Mouse (Mus musculus) CH12.LX (cell line): ENCODE results near the gene Man1a. TPM values are rescaled to one million over a fixed set of nuclear protein-coding genes. Genes with fewer than 3 reads are reported as not detected.

Experiments
- DNase-seq: peaks from one replicate; pipeline ENCODE4 v3.0.0-alpha.2; 2013; ENCODE audit errors: extremely low read depth
- H3K27ac ChIP-seq: 2 replicates; pipeline ENCODE4 v1.5.1; 2012; ENCODE audit warnings: low read depth, mild to moderate bottlenecking, control low read depth, moderate library complexity; ENCODE audit not compliant: insufficient read depth
- H3K27me3 ChIP-seq: replicated peaks from 2 replicates; pipeline ENCODE3; 2012; ENCODE audit warnings: inconsistent platforms
- H3K36me3 ChIP-seq, 2 experiments: replicated peaks in 1 of 2; 2 replicates each; pipeline versions ENCODE3 to v1.6.1; 2012; ENCODE audit warnings: inconsistent platforms in 1 of 2, low read length in 1 of 2, mild to moderate bottlenecking in 1 of 2, mixed read lengths in 1 of 2, moderate library complexity in 1 of 2; ENCODE audit not compliant: control insufficient read depth in 1 of 2, insufficient read depth in 1 of 2
- H3K4me1 ChIP-seq, 2 experiments: 2 replicates each; pipeline ENCODE4 v1.6.1; 2012; ENCODE audit warnings: inconsistent platforms in 1 of 2, moderate library complexity in 1 of 2; ENCODE audit not compliant: insufficient read depth in 2 of 2, control insufficient read depth in 1 of 2
- H3K4me2 ChIP-seq: 2 replicates; pipeline ENCODE4 v1.6.1; 2012; ENCODE audit warnings: low read depth, mild to moderate bottlenecking, control low read depth; ENCODE audit not compliant: poor library complexity, insufficient read depth, severe bottlenecking
- H3K4me3 ChIP-seq, 3 experiments: fragments of 150-350 bp in 1 of 3; sonication (generic) in 1 of 3; replicated peaks in 1 of 3; 2 replicates each; pipeline versions ENCODE3 to v1.5.1; 2011 to 2012; ENCODE audit warnings: low read depth in 2 of 3, low read length in 2 of 3, mild to moderate bottlenecking in 2 of 3, moderate library complexity in 2 of 3, control low read depth in 1 of 3, improper control_type of control experiment in 1 of 3, inconsistent platforms in 1 of 3, mixed read lengths in 1 of 3; ENCODE audit not compliant: poor library complexity in 1 of 3
- H3K79me2 ChIP-seq: replicated peaks from 2 replicates; pipeline ENCODE4 v1.6.1; 2012; ENCODE audit warnings: mild to moderate bottlenecking, moderate library complexity; ENCODE audit not compliant: control insufficient read depth, poor library complexity, insufficient read depth, severe bottlenecking; ENCODE audit errors: extremely low read depth
- H3K9ac ChIP-seq: 2 replicates; pipeline ENCODE4 v1.6.1; 2012; ENCODE audit warnings: low read depth, mild to moderate bottlenecking, control low read depth, moderate library complexity; ENCODE audit not compliant: insufficient read depth
- H3K9me3 ChIP-seq: replicated peaks from 2 replicates; pipeline ENCODE3; 2012; ENCODE audit warnings: low read length, inconsistent platforms, mixed read lengths
- BHLHE40 ChIP-seq: IDR thresholded peaks from 2 replicates; pipeline ENCODE4 v1.6.1; 2011; ENCODE audit warnings: mild to moderate bottlenecking, low read depth, low read length, improper control_type of control experiment
- CHD1 ChIP-seq: IDR thresholded peaks from 2 replicates; pipeline ENCODE4 v1.6.1; 2012; ENCODE audit warnings: low read depth, low read length, improper control_type of control experiment, inconsistent platforms
- CHD2 ChIP-seq: IDR thresholded peaks from 2 replicates; pipeline ENCODE4 v1.6.1; 2011; ENCODE audit warnings: low read length, improper control_type of control experiment
- CTCF ChIP-seq, 2 experiments: IDR thresholded peaks in 1 of 2; conservative IDR thresholded peaks in 1 of 2; 2 replicates each; pipeline ENCODE4 v1.5.1; 2011 to 2012; ENCODE audit warnings: low read depth in 2 of 2, low read length in 2 of 2, improper control_type of control experiment in 1 of 2, inconsistent platforms in 1 of 2, mild to moderate bottlenecking in 1 of 2, moderate library complexity in 1 of 2
- E2F4 ChIP-seq: IDR thresholded peaks from 2 replicates; pipeline ENCODE4 v1.6.1; 2011; ENCODE audit warnings: low read depth, low read length, improper control_type of control experiment; ENCODE audit not compliant: insufficient replicate concordance
- ELF1 ChIP-seq: IDR thresholded peaks from 2 replicates; pipeline ENCODE4 v1.6.1; 2014; ENCODE audit warnings: low read depth, mild to moderate bottlenecking, inconsistent platforms, low read length, improper control_type of control experiment
- EP300 ChIP-seq: IDR thresholded peaks from 2 replicates; pipeline ENCODE4 v1.6.1; 2011; ENCODE audit warnings: low read length, improper control_type of control experiment
- GABPA ChIP-seq: IDR thresholded peaks from 2 replicates; pipeline ENCODE4 v1.6.1; 2012; ENCODE audit warnings: low read depth, low read length, improper control_type of control experiment, inconsistent platforms; ENCODE audit not compliant: insufficient replicate concordance
- HCFC1 ChIP-seq: IDR thresholded peaks from 2 replicates; pipeline ENCODE4 v1.6.1; 2012; ENCODE audit warnings: low read depth, mild to moderate bottlenecking, inconsistent platforms, low read length, improper control_type of control experiment
- IRF4 ChIP-seq: IDR thresholded peaks from 2 replicates; pipeline ENCODE4 v1.6.1; 2014; ENCODE audit warnings: low read depth, mild to moderate bottlenecking, inconsistent platforms, low read length, improper control_type of control experiment
- JUN ChIP-seq: IDR thresholded peaks from 2 replicates; pipeline ENCODE4 v1.6.1; 2011; ENCODE audit warnings: low read depth, mild to moderate bottlenecking, low read length, improper control_type of control experiment, moderate library complexity; ENCODE audit not compliant: insufficient read depth
- JUND ChIP-seq: conservative IDR thresholded peaks from 2 replicates; pipeline ENCODE4 v1.6.1; 2011; ENCODE audit warnings: low read depth, low read length, improper control_type of control experiment
- KAT2A ChIP-seq: IDR thresholded peaks from 2 replicates; pipeline ENCODE4 v1.6.1; 2012; ENCODE audit warnings: low read length, improper control_type of control experiment, inconsistent platforms; ENCODE audit not compliant: insufficient replicate concordance
- MAFK ChIP-seq: IDR thresholded peaks from 2 replicates; pipeline ENCODE4 v1.6.1; 2011; ENCODE audit warnings: low read length, improper control_type of control experiment; ENCODE audit not compliant: insufficient replicate concordance
- MAX ChIP-seq: IDR thresholded peaks from 2 replicates; pipeline ENCODE4 v1.6.1; 2011; ENCODE audit warnings: low read length, improper control_type of control experiment
- MAZ ChIP-seq: IDR thresholded peaks from 2 replicates; pipeline ENCODE4 v1.6.1; 2012; ENCODE audit warnings: low read depth, mild to moderate bottlenecking, inconsistent platforms, low read length, improper control_type of control experiment, moderate library complexity
- MEF2A ChIP-seq: IDR thresholded peaks from 2 replicates; pipeline ENCODE4 v1.6.1; 2014; ENCODE audit warnings: low read depth, mild to moderate bottlenecking, inconsistent platforms, low read length, improper control_type of control experiment, borderline replicate concordance
- NELFE ChIP-seq: IDR thresholded peaks from 2 replicates; pipeline ENCODE4 v1.6.1; 2011; ENCODE audit warnings: low read depth, low read length, improper control_type of control experiment
- NRF1 ChIP-seq: IDR thresholded peaks from 2 replicates; pipeline ENCODE4 v1.6.1; 2014; ENCODE audit warnings: low read depth, mild to moderate bottlenecking, inconsistent platforms, low read length, improper control_type of control experiment, moderate library complexity
- PAX5 ChIP-seq: IDR thresholded peaks from 2 replicates; pipeline ENCODE4 v1.6.1; 2012; ENCODE audit warnings: low read length, inconsistent platforms, mixed read lengths
- POLR2A ChIP-seq: IDR thresholded peaks from 2 replicates; pipeline ENCODE4 v1.6.1; 2011; ENCODE audit warnings: low read depth, mild to moderate bottlenecking, improper control_type of control experiment, low read length
- POLR2AphosphoS2 ChIP-seq: IDR thresholded peaks from 2 replicates; pipeline ENCODE4 v1.6.1; 2011; ENCODE audit warnings: low read depth, low read length, improper control_type of control experiment
- RAD21 ChIP-seq: IDR thresholded peaks from 2 replicates; pipeline ENCODE4 v1.6.1; 2011; ENCODE audit warnings: low read depth, mild to moderate bottlenecking, low read length, improper control_type of control experiment, moderate library complexity
- RCOR1 ChIP-seq: conservative IDR thresholded peaks from 2 replicates; pipeline ENCODE4 v1.6.1; 2012; ENCODE audit warnings: low read depth, mild to moderate bottlenecking, inconsistent platforms, low read length, improper control_type of control experiment
- SMC3 ChIP-seq: IDR thresholded peaks from 2 replicates; pipeline ENCODE4 v1.6.1; 2011; ENCODE audit warnings: low read depth, low read length, improper control_type of control experiment
- TBP ChIP-seq: conservative IDR thresholded peaks from 2 replicates; pipeline ENCODE4 v1.6.1; 2011; ENCODE audit warnings: low read depth, low read length, improper control_type of control experiment
- UBTF ChIP-seq: IDR thresholded peaks from 2 replicates; pipeline ENCODE4 v1.6.1; 2012; ENCODE audit warnings: low read depth, mild to moderate bottlenecking, inconsistent platforms, low read length, improper control_type of control experiment, moderate library complexity
- USF1 ChIP-seq: IDR thresholded peaks from 2 replicates; pipeline ENCODE4 v1.6.1; 2014; ENCODE audit warnings: low read depth, mild to moderate bottlenecking, inconsistent platforms, low read length, improper control_type of control experiment
- ZC3H11A ChIP-seq: IDR thresholded peaks from 2 replicates; pipeline ENCODE4 v1.6.1; 2012; ENCODE audit warnings: low read depth, mild to moderate bottlenecking, inconsistent platforms, low read length, improper control_type of control experiment
- ZKSCAN1 ChIP-seq: IDR thresholded peaks from 2 replicates; pipeline ENCODE4 v1.6.1; 2012; ENCODE audit warnings: low read depth, inconsistent platforms, low read length, improper control_type of control experiment, borderline replicate concordance
- ZMIZ1 ChIP-seq: IDR thresholded peaks from 2 replicates; pipeline ENCODE4 v1.6.1; 2012; ENCODE audit warnings: low read depth, mild to moderate bottlenecking, inconsistent platforms, low read length, improper control_type of control experiment
- ZNF384 ChIP-seq: IDR thresholded peaks from 2 replicates; pipeline ENCODE4 v1.6.1; 2012; ENCODE audit warnings: low read depth, low read length, improper control_type of control experiment, inconsistent platforms
- dilution Hi-C: fragments of 300-500 bp; cut with MboI; formaldehyde crosslinking; loops from 2 replicates; pipeline ENCODE4 v1.14.3; 2020; ENCODE audit warnings: low sequenced_read_pairs; ENCODE audit not compliant: extremely low pct_unique_long_range_greater_than_20kb, extremely low pct_ligation_motif_present
- in situ Hi-C: fragments of 300-500 bp; cut with MboI; formaldehyde crosslinking; loops from 3 replicates; pipeline ENCODE4 v1.14.3; 2019; ENCODE audit warnings: low sequenced_read_pairs, low pct_ligation_motif_present, low pct_unique_long_range_greater_than_20kb, mixed read lengths
- polyA plus RNA-seq: library from polyadenylated mRNA; unstranded; fragments of >175 nt; gene quantifications from 2 replicates; pipeline ENCODE4 v1.2.1, GENCODE M21; 2012; ENCODE audit warnings: low read depth; ENCODE audit not compliant: insufficient read length
- total RNA-seq, 2 experiments: library from RNA; depleted of rRNA; stranded (reverse); fragments of 300-350 nt in 1 of 2; fragments of >200 nt in 1 of 2; gene quantifications; 2 replicates each; pipeline ENCODE4 v1.2.3; 2012 to 2014

Man1a gene
- total and polyA plus RNA-seq, 3 experiments = 104 to 211 (median 191) TPM

- Histone ChIP-seq H3K9me3 (peaks cover 2% of the 10 kb centered on the region), H3K27me3 (no peaks in the 10 kb centered on the region), H3K9ac (peak overlapping the region; percentile 53; the same call in 1 of the 2 replicates), H3K4me3 (no peak overlapping the region), H3K36me3 (peaks cover 13 to 38% of the 10 kb centered on the region in 2 experiments), H3K4me1 (peaks cover 34 to 90% of the 10 kb centered on the region in 2 experiments), H3K27ac (peak overlapping the region; percentile 97), H3K79me2 (peaks cover 35% of the 10 kb centered on the region), H3K4me2 (peak overlapping the region; percentile 36; the same call in 1 of the 2 replicates)
- in situ Hi-C loops = no loop called here
- DNase-seq = no peak
- TF ChIP-seq CHD1 (peak; percentile 76), POLR2A (peak; percentile 9; the same call in 1 of the 2 replicates), POLR2AphosphoS2 (peak; percentile 37; the same call in 1 of the 2 replicates), ELF1 (no peak), BHLHE40 (no peak), TBP (no peak)
- dilution Hi-C loops = no loop called here
Observed at GRCm38 (mm10) chr10:54006868-54007267, 69.5 kb downstream of the Man1a start.

GRCm38 (mm10) chr10:54005847-54006246 is 70.6 kb downstream of the Man1a start:
- H3K4me3 ChIP-seq = no peak overlapping the region
- H3K4me1 ChIP-seq = peaks cover 38 to 88% of the 10 kb centered on the region in 2 experiments
- in situ Hi-C loops = no loop called here
- H3K27me3 ChIP-seq = no peaks in the 10 kb centered on the region
- H3K79me2 ChIP-seq = peaks cover 39% of the 10 kb centered on the region
- H3K9ac ChIP-seq = peak overlapping the region; percentile 71
- dilution Hi-C loops = no loop called here
- DNase-seq = peak; percentile 88
- H3K9me3 ChIP-seq = peaks cover 2% of the 10 kb centered on the region
- H3K27ac ChIP-seq = peak overlapping the region; percentile 100
- no peak overlapping the region for H3K4me2 ChIP-seq
- H3K36me3 ChIP-seq = peaks cover 16 to 44% of the 10 kb centered on the region in 2 experiments
- TF ChIP-seq E2F4 (peak; percentile 81; the same call in 1 of the 2 replicates), MAFK (peak; percentile 55; the same call in 1 of the 2 replicates), USF1 (no peak), ELF1 (no peak; the same call in 1 of the 2 replicates), NRF1 (no peak), EP300 (peak; percentile 99), JUND (peak; percentile 83), SMC3 (no peak), HCFC1 (peak; percentile 44; the same call in 1 of the 2 replicates), ZKSCAN1 (no peak), POLR2AphosphoS2 (no peak), CTCF (conservative IDR thresholded peaks at IDR 0.05 in 1 of 2, IDR thresholded peaks at IDR 0.05 in 1 of 2; ENCODE audit: low read depth in 2 of 2, low read length in 2 of 2) (no peak), ZMIZ1 (no peak), GABPA (no peak), RAD21 (no peak; the same call in 1 of the 2 replicates), CHD1 (no peak), ZC3H11A (no peak), JUN (peak; percentile 68), KAT2A (no peak), MAX (no peak), MEF2A (peak; percentile 99), MAZ (peak; percentile 53; the same call in 1 of the 2 replicates), ZNF384 (peak; percentile 39; the same call in 1 of the 2 replicates), TBP (peak; percentile 81), PAX5 (no peak), RCOR1 (no peak), NELFE (no peak), IRF4 (peak; percentile 91), CHD2 (peak; percentile 84), UBTF (no peak)
